Mouse (Mus musculus) CH12.LX (cell line): ENCODE measurements around the gene Ywhab. TPM values are rescaled to one million over a fixed set of nuclear protein-coding genes. Genes with fewer than 3 reads are reported as not detected.
A peak's percentile ranks its signal among the peaks of the same experiment; 100 is the strongest.

ENCODE experiments used
- DNase-seq: peaks from one replicate; pipeline ENCODE4 v3.0.0-alpha.2; 2013; ENCODE audit errors: extremely low read depth
- H3K27ac ChIP-seq: 2 replicates; pipeline ENCODE4 v1.5.1; 2012; ENCODE audit warnings: low read depth, mild to moderate bottlenecking, control low read depth, moderate library complexity; ENCODE audit not compliant: insufficient read depth
- H3K27me3 ChIP-seq: replicated peaks from 2 replicates; pipeline ENCODE3; 2012; ENCODE audit warnings: inconsistent platforms
- H3K36me3 ChIP-seq, 2 experiments: replicated peaks in 1 of 2; 2 replicates each; pipeline versions ENCODE3 to v1.6.1; 2012; ENCODE audit warnings: inconsistent platforms in 1 of 2, low read length in 1 of 2, mild to moderate bottlenecking in 1 of 2, mixed read lengths in 1 of 2, moderate library complexity in 1 of 2; ENCODE audit not compliant: control insufficient read depth in 1 of 2, insufficient read depth in 1 of 2
- H3K4me1 ChIP-seq, 2 experiments: 2 replicates each; pipeline ENCODE4 v1.6.1; 2012; ENCODE audit warnings: inconsistent platforms in 1 of 2, moderate library complexity in 1 of 2; ENCODE audit not compliant: insufficient read depth in 2 of 2, control insufficient read depth in 1 of 2
- H3K4me2 ChIP-seq: 2 replicates; pipeline ENCODE4 v1.6.1; 2012; ENCODE audit warnings: low read depth, mild to moderate bottlenecking, control low read depth; ENCODE audit not compliant: poor library complexity, insufficient read depth, severe bottlenecking
- H3K4me3 ChIP-seq, 3 experiments: fragments of 150-350 bp in 1 of 3; sonication (generic) in 1 of 3; replicated peaks in 1 of 3; 2 replicates each; pipeline versions ENCODE3 to v1.5.1; 2011 to 2012; ENCODE audit warnings: low read depth in 2 of 3, low read length in 2 of 3, mild to moderate bottlenecking in 2 of 3, moderate library complexity in 2 of 3, control low read depth in 1 of 3, improper control_type of control experiment in 1 of 3, inconsistent platforms in 1 of 3, mixed read lengths in 1 of 3; ENCODE audit not compliant: poor library complexity in 1 of 3
- H3K79me2 ChIP-seq: replicated peaks from 2 replicates; pipeline ENCODE4 v1.6.1; 2012; ENCODE audit warnings: mild to moderate bottlenecking, moderate library complexity; ENCODE audit not compliant: control insufficient read depth, poor library complexity, insufficient read depth, severe bottlenecking; ENCODE audit errors: extremely low read depth
- H3K9ac ChIP-seq: 2 replicates; pipeline ENCODE4 v1.6.1; 2012; ENCODE audit warnings: low read depth, mild to moderate bottlenecking, control low read depth, moderate library complexity; ENCODE audit not compliant: insufficient read depth
- H3K9me3 ChIP-seq: replicated peaks from 2 replicates; pipeline ENCODE3; 2012; ENCODE audit warnings: low read length, inconsistent platforms, mixed read lengths
- CTCF ChIP-seq, 2 experiments: IDR thresholded peaks in 1 of 2; conservative IDR thresholded peaks in 1 of 2; 2 replicates each; pipeline ENCODE4 v1.5.1; 2011 to 2012; ENCODE audit warnings: low read depth in 2 of 2, low read length in 2 of 2, improper control_type of control experiment in 1 of 2, inconsistent platforms in 1 of 2, mild to moderate bottlenecking in 1 of 2, moderate library complexity in 1 of 2
- E2F4 ChIP-seq: IDR thresholded peaks from 2 replicates; pipeline ENCODE4 v1.6.1; 2011; ENCODE audit warnings: low read depth, low read length, improper control_type of control experiment; ENCODE audit not compliant: insufficient replicate concordance
- ELF1 ChIP-seq: IDR thresholded peaks from 2 replicates; pipeline ENCODE4 v1.6.1; 2014; ENCODE audit warnings: low read depth, mild to moderate bottlenecking, inconsistent platforms, low read length, improper control_type of control experiment
- EP300 ChIP-seq: IDR thresholded peaks from 2 replicates; pipeline ENCODE4 v1.6.1; 2011; ENCODE audit warnings: low read length, improper control_type of control experiment
- GABPA ChIP-seq: IDR thresholded peaks from 2 replicates; pipeline ENCODE4 v1.6.1; 2012; ENCODE audit warnings: low read depth, low read length, improper control_type of control experiment, inconsistent platforms; ENCODE audit not compliant: insufficient replicate concordance
- HCFC1 ChIP-seq: IDR thresholded peaks from 2 replicates; pipeline ENCODE4 v1.6.1; 2012; ENCODE audit warnings: low read depth, mild to moderate bottlenecking, inconsistent platforms, low read length, improper control_type of control experiment
- IRF4 ChIP-seq: IDR thresholded peaks from 2 replicates; pipeline ENCODE4 v1.6.1; 2014; ENCODE audit warnings: low read depth, mild to moderate bottlenecking, inconsistent platforms, low read length, improper control_type of control experiment
- JUND ChIP-seq: conservative IDR thresholded peaks from 2 replicates; pipeline ENCODE4 v1.6.1; 2011; ENCODE audit warnings: low read depth, low read length, improper control_type of control experiment
- MAFK ChIP-seq: IDR thresholded peaks from 2 replicates; pipeline ENCODE4 v1.6.1; 2011; ENCODE audit warnings: low read length, improper control_type of control experiment; ENCODE audit not compliant: insufficient replicate concordance
- MAX ChIP-seq: IDR thresholded peaks from 2 replicates; pipeline ENCODE4 v1.6.1; 2011; ENCODE audit warnings: low read length, improper control_type of control experiment
- MEF2A ChIP-seq: IDR thresholded peaks from 2 replicates; pipeline ENCODE4 v1.6.1; 2014; ENCODE audit warnings: low read depth, mild to moderate bottlenecking, inconsistent platforms, low read length, improper control_type of control experiment, borderline replicate concordance
- MYC ChIP-seq: IDR thresholded peaks from 2 replicates; pipeline ENCODE4 v1.6.1; 2011; ENCODE audit warnings: low read depth, mild to moderate bottlenecking, improper control_type of control experiment, low read length
- POLR2AphosphoS2 ChIP-seq: IDR thresholded peaks from 2 replicates; pipeline ENCODE4 v1.6.1; 2011; ENCODE audit warnings: low read depth, low read length, improper control_type of control experiment
- SIN3A ChIP-seq: IDR thresholded peaks from 2 replicates; pipeline ENCODE4 v1.6.1; 2012; ENCODE audit warnings: low read length, improper control_type of control experiment, inconsistent platforms
- SMC3 ChIP-seq: IDR thresholded peaks from 2 replicates; pipeline ENCODE4 v1.6.1; 2011; ENCODE audit warnings: low read depth, low read length, improper control_type of control experiment
- TCF12 ChIP-seq: IDR thresholded peaks from 2 replicates; pipeline ENCODE4 v1.6.1; 2014; ENCODE audit warnings: low read depth, mild to moderate bottlenecking, inconsistent platforms, low read length, improper control_type of control experiment
- UBTF ChIP-seq: IDR thresholded peaks from 2 replicates; pipeline ENCODE4 v1.6.1; 2012; ENCODE audit warnings: low read depth, mild to moderate bottlenecking, inconsistent platforms, low read length, improper control_type of control experiment, moderate library complexity
- USF1 ChIP-seq: IDR thresholded peaks from 2 replicates; pipeline ENCODE4 v1.6.1; 2014; ENCODE audit warnings: low read depth, mild to moderate bottlenecking, inconsistent platforms, low read length, improper control_type of control experiment
- ZKSCAN1 ChIP-seq: IDR thresholded peaks from 2 replicates; pipeline ENCODE4 v1.6.1; 2012; ENCODE audit warnings: low read depth, inconsistent platforms, low read length, improper control_type of control experiment, borderline replicate concordance
- ZMIZ1 ChIP-seq: IDR thresholded peaks from 2 replicates; pipeline ENCODE4 v1.6.1; 2012; ENCODE audit warnings: low read depth, mild to moderate bottlenecking, inconsistent platforms, low read length, improper control_type of control experiment
- ZNF384 ChIP-seq: IDR thresholded peaks from 2 replicates; pipeline ENCODE4 v1.6.1; 2012; ENCODE audit warnings: low read depth, low read length, improper control_type of control experiment, inconsistent platforms
- dilution Hi-C: fragments of 300-500 bp; cut with MboI; formaldehyde crosslinking; loops from 2 replicates; pipeline ENCODE4 v1.14.3; 2020; ENCODE audit warnings: low sequenced_read_pairs; ENCODE audit not compliant: extremely low pct_unique_long_range_greater_than_20kb, extremely low pct_ligation_motif_present
- in situ Hi-C: fragments of 300-500 bp; cut with MboI; formaldehyde crosslinking; loops from 3 replicates; pipeline ENCODE4 v1.14.3; 2019; ENCODE audit warnings: low sequenced_read_pairs, low pct_ligation_motif_present, low pct_unique_long_range_greater_than_20kb, mixed read lengths
- polyA plus RNA-seq: library from polyadenylated mRNA; unstranded; fragments of >175 nt; gene quantifications from 2 replicates; pipeline ENCODE4 v1.2.1, GENCODE M21; 2012; ENCODE audit warnings: low read depth; ENCODE audit not compliant: insufficient read length
- total RNA-seq, 2 experiments: library from RNA; depleted of rRNA; stranded (reverse); fragments of 300-350 nt in 1 of 2; fragments of >200 nt in 1 of 2; gene quantifications; 2 replicates each; pipeline ENCODE4 v1.2.3; 2012 to 2014

The Ywhab gene
- total and polyA plus RNA-seq, 3 experiments: 41.6 to 159 (median 59.8) TPM

GRCm38 (mm10) chr2:164018910-164019309, 24.1 kb downstream of the Ywhab start:
- in situ Hi-C loops: no loop called here
- H3K27me3 ChIP-seq: no peaks in the 10 kb centered on the region
- H3K4me2 ChIP-seq: no peak overlapping the region
- H3K27ac ChIP-seq: no peak overlapping the region
- no peak overlapping the region for H3K4me3 ChIP-seq
- TF ChIP-seq ZMIZ1 (no peak), CTCF (conservative IDR thresholded peaks at IDR 0.05 in 1 of 2, IDR thresholded peaks at IDR 0.05 in 1 of 2; ENCODE audit: low read depth in 2 of 2, low read length in 2 of 2) (peak in 1 of 2 experiments; percentile 11; a peak in 1 of 4 replicates)
- H3K4me1 ChIP-seq: no peaks in the 10 kb centered on the region
- H3K9ac ChIP-seq: no peak overlapping the region
- H3K79me2 ChIP-seq: no peaks in the 10 kb centered on the region
- H3K9me3 ChIP-seq: no peaks in the 10 kb centered on the region
- DNase-seq: no peak
- H3K36me3 ChIP-seq: peaks cover 51 to 62% of the 10 kb centered on the region in 2 experiments
- dilution Hi-C loops: no loop called here

GRCm38 (mm10) chr2:164019943-164020342, 25.2 kb downstream of the Ywhab start:
- H3K27ac ChIP-seq: no peak overlapping the region
- dilution Hi-C loops (no loop called here), in situ Hi-C loops (no loop called here)

GRCm38 (mm10) chr2:164022104-164022503, 27.3 kb downstream of the Ywhab start:
- Histone ChIP-seq H3K27me3 (no peaks in the 10 kb centered on the region), H3K4me2 (no peak overlapping the region), H3K4me3 (no peak overlapping the region), H3K36me3 (peaks cover 22 to 30% of the 10 kb centered on the region in 2 experiments), H3K79me2 (no peaks in the 10 kb centered on the region), H3K9me3 (no peaks in the 10 kb centered on the region), H3K9ac (no peak overlapping the region), H3K4me1 (no peaks in the 10 kb centered on the region), H3K27ac (no peak overlapping the region)
- dilution Hi-C loops (no loop called here), in situ Hi-C loops (no loop called here)
- DNase-seq: no peak
- TF ChIP-seq EP300 (no peak), UBTF (no peak), CTCF (conservative IDR thresholded peaks at IDR 0.05 in 1 of 2, IDR thresholded peaks at IDR 0.05 in 1 of 2; ENCODE audit: low read depth in 2 of 2, low read length in 2 of 2) (no peak), GABPA (no peak), ZMIZ1 (no peak), ELF1 (no peak), SMC3 (no peak), ZKSCAN1 (no peak), JUND (no peak), IRF4 (no peak), MAX (no peak), MEF2A (no peak), HCFC1 (no peak)

More at GRCm38 (mm10) chr2:164019943-164020342, 25.2 kb downstream of the Ywhab start:
- no peaks in the 10 kb centered on the region for H3K79me2 ChIP-seq
- H3K4me3 ChIP-seq: no peak overlapping the region
- H3K36me3 ChIP-seq: peaks cover 43 to 52% of the 10 kb centered on the region in 2 experiments
- no peak overlapping the region for H3K9ac ChIP-seq
- no peaks in the 10 kb centered on the region for H3K9me3 ChIP-seq
- no peaks in the 10 kb centered on the region for H3K4me1 ChIP-seq
- no peak for DNase-seq
- no peaks in the 10 kb centered on the region for H3K27me3 ChIP-seq
- TF ChIP-seq JUND (no peak), E2F4 (no peak), GABPA (no peak), IRF4 (no peak), SIN3A (no peak), SMC3 (no peak), ZNF384 (no peak), MYC (no peak), TCF12 (no peak), ZKSCAN1 (no peak), USF1 (no peak), MAFK (no peak), MAX (no peak), POLR2AphosphoS2 (no peak)
- no peak overlapping the region for H3K4me2 ChIP-seq
